Mouse (Mus musculus) bone marrow macrophage, adult 2 months (primary cell): ENCODE results near the gene Ezr. TPM values are rescaled to one million over a fixed set of nuclear protein-coding genes. Genes with fewer than 3 reads are reported as not detected.

Experiments
- H3K27ac ChIP-seq: 2 replicates; pipeline ENCODE4 v1.5.1; 2012; ENCODE audit warnings: low read depth, low read length; ENCODE audit not compliant: insufficient read depth
- H3K4me1 ChIP-seq: 2 replicates; pipeline ENCODE4 v1.6.1; 2012; ENCODE audit warnings: low read length; ENCODE audit not compliant: control insufficient read depth, insufficient read depth
- H3K4me3 ChIP-seq: 2 replicates; pipeline ENCODE4 v1.5.1; 2012; ENCODE audit warnings: mild to moderate bottlenecking, low read length, moderate library complexity; ENCODE audit not compliant: insufficient read depth
- CTCF ChIP-seq: IDR thresholded peaks from 2 replicates; pipeline ENCODE4 v1.5.1; 2012; ENCODE audit warnings: low read depth, mild to moderate bottlenecking, low read length, moderate library complexity
- POLR2A ChIP-seq: IDR thresholded peaks from 2 replicates; pipeline ENCODE4 v1.6.1; 2012; ENCODE audit warnings: mild to moderate bottlenecking, low read depth, low read length, borderline replicate concordance
- polyA plus RNA-seq: library from polyadenylated mRNA; stranded (reverse); fragments of >200 nt; gene quantifications from 2 replicates; pipeline ENCODE4 v1.2.4, GENCODE M21; 2012; ENCODE audit not compliant: missing spikeins, insufficient read depth, insufficient read length

Ezr gene
- polyA plus RNA-seq: 19.4 and 19.9 TPM in 2 replicates

- Histone ChIP-seq H3K4me1 (peaks cover 20% of the 10 kb centered on the region), H3K27ac (peak within 1 kb of the TSS; percentile 77), H3K4me3 (peak within 1 kb of the TSS; percentile 85)
- TF ChIP-seq POLR2A (no peak), CTCF (no peak)
These were observed at the start of gene Ezr for GRCm38 (mm10) chr17:6782611-6783005. Ezr (minus strand) TSS chr17:6782784.

DNA sequence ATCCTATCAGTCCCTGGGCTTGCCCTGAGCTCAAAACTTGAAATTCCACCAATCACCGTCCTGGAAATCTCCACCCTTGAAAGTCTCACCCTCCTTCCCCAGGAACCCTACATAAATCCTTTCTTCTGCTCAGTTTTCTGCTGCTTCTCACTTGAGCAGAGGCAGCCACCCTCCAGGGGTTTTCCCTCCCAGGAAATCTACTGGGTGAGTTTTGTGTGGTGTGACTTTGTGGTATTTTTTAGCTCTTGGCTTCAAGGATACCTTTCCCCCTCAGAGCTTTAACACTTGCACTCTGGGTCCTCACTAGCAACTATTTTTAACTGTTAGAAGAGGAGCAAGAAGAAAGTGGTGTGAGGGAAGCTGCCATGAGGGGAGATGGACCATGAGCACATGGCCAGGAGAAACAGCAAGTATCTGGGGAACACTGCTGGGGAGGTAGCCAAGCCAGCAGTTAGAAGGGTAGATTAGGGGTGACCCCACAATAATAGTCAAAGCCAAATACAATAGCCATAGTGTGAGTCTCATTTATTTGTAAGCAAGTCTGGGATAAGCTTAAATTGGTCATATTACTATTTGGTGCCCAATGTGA is 47.5 kb upstream of the Ezr start:
- H3K27ac ChIP-seq: no peak overlapping the region
- peaks cover 17% of the 10 kb centered on the region for H3K4me1 ChIP-seq
- no peak overlapping the region for H3K4me3 ChIP-seq
- TF ChIP-seq CTCF (no peak), POLR2A (no peak)

GRCm38 (mm10) chr17:6828531-6829150 is 46.1 kb upstream of the Ezr start:
- H3K4me3 ChIP-seq: peak overlapping the region; percentile 65
- no peak for TF ChIP-seq CTCF
- no peak for TF ChIP-seq POLR2A
- H3K4me1 ChIP-seq: peaks cover 24% of the 10 kb centered on the region
- peak overlapping the region; percentile 90 for H3K27ac ChIP-seq

- TF ChIP-seq CTCF (no peak), POLR2A (no peak)
- peaks cover 24% of the 10 kb centered on the region for H3K4me1 ChIP-seq
- peak overlapping the region; percentile 90 for H3K27ac ChIP-seq
- H3K4me3 ChIP-seq: peak overlapping the region; percentile 65
These were observed 45.3 kb upstream of the Ezr start for GRCm38 (mm10) chr17:6827740-6828461.

- no peak for TF ChIP-seq CTCF
- TF ChIP-seq POLR2A: no peak
- H3K4me1 ChIP-seq: peaks cover 24% of the 10 kb centered on the region
- H3K27ac ChIP-seq: peak overlapping the region; percentile 90
- peak overlapping the region; percentile 65 for H3K4me3 ChIP-seq
These were observed 44.7 kb upstream of the Ezr start for GRCm38 (mm10) chr17:6827159-6827733.

- TF ChIP-seq POLR2A: no peak
- no peak for TF ChIP-seq CTCF
- Histone ChIP-seq H3K4me1 (peaks cover 34% of the 10 kb centered on the region), H3K27ac (peak overlapping the region; percentile 37; the same call in 1 of the 2 replicates), H3K4me3 (no peak overlapping the region)
These were observed 34.2 kb upstream of the Ezr start for GRCm38 (mm10) chr17:6816796-6817195.

- no peak overlapping the region; the same call in 1 of the 2 replicates for H3K27ac ChIP-seq
- TF ChIP-seq POLR2A (no peak), CTCF (no peak)
- H3K4me3 ChIP-seq: no peak overlapping the region
- H3K4me1 ChIP-seq: peaks cover 34% of the 10 kb centered on the region
These were observed 33.6 kb upstream of the Ezr start for GRCm38 (mm10) chr17:6816151-6816550.

DNA sequence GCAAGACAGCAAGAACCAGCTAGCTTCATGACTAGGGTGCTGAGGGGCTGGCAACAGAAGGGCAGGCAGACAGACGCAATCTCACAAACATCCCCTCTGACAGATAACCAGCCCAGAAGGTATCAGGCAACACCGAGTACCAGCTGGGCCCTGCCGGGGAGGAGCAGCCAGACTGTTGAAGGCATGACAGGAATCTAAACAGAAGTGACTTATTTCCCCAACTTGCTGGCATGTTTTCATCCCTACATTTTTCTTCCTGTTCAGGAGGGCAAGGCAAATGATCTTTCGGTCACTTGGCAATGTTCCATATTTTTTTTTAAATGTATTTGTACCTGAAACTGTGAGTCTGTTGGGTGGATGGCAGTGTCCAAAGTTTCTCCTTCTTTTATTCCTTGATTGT is 32.1 kb upstream of the Ezr start:
- peaks cover 34% of the 10 kb centered on the region for H3K4me1 ChIP-seq
- no peak overlapping the region for H3K4me3 ChIP-seq
- TF ChIP-seq POLR2A (no peak), CTCF (no peak)
- no peak overlapping the region for H3K27ac ChIP-seq

- Histone ChIP-seq H3K4me1 (peaks cover 34% of the 10 kb centered on the region), H3K4me3 (no peak overlapping the region), H3K27ac (no peak overlapping the region)
- no peak for TF ChIP-seq CTCF
- TF ChIP-seq POLR2A: no peak
These were observed 30.2 kb upstream of the Ezr start for GRCm38 (mm10) chr17:6812851-6813191.
